Mouse (Mus musculus): ENCODE measurements around the gene Tbata. TPM values are rescaled to one million over a fixed set of nuclear protein-coding genes. Genes with fewer than 3 reads are reported as not detected.

Gene Tbata
- polyA plus RNA-seq, 1 experiment from 2014 or later, result 1.2 TPM

DNA sequence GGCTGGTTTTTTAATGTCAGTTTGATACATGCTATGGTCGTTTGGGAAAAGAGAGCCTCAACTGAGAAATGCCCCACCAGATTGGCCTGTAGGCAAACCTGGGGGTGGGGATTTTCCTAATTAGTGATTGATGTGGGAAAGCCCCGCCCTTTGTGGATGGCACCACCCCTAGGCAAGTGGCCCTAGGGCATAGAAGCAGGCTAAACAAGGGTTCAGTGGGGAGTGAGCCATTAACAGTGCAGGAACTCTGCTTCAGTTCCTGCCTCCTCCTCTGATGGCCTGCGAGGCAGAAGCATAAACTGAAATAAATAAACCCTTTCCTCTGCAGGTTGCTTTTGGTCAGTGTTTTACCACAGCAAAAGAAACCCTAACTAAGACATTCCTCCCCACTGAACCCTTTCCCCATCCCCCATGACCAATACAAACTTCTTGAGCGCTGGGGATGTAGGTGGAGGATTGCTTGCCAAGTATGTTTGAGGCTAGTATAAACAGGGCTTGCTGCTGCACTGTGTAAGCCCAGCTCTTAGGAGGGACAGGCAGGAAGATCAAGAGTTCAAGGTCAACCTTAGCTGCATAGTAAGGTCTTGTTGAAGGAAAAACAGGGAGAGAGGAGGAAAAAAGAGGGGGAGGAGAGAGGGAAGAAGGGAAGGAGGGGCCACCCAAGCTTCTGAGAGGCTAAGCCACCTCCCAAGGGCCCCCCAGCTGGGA, 65.1 kb downstream of the Tbata start:
- Histone ChIP-seq H3K9ac (ENCODE audit: low read depth, low read length) (no peak overlapping the region), H3K27ac (ENCODE audit: low read depth, low read length) (no peak overlapping the region), H3K27me3 (replicated peaks; ENCODE audit: control insufficient read depth, insufficient read depth, low read length) (no peaks in the 10 kb centered on the region), H3K4me3 (ENCODE audit: low read length) (no peak overlapping the region), H3K9me3 (ENCODE audit: control insufficient read depth, low read length) (peaks cover 2% of the 10 kb centered on the region; the same call in 1 of the 2 replicates), H3K4me2 (ENCODE audit: low read length) (no peak overlapping the region), H3K4me1 (ENCODE audit: control insufficient read depth, insufficient read depth, low read depth, low read length) (no peaks in the 10 kb centered on the region), H3K36me3 (ENCODE audit: control insufficient read depth, insufficient read depth, low read length) (no peaks in the 10 kb centered on the region)
- WGBS, result 60% methylated on average over 4 of the region's 4 CpGs
- ATAC-seq, result no peak

DNA sequence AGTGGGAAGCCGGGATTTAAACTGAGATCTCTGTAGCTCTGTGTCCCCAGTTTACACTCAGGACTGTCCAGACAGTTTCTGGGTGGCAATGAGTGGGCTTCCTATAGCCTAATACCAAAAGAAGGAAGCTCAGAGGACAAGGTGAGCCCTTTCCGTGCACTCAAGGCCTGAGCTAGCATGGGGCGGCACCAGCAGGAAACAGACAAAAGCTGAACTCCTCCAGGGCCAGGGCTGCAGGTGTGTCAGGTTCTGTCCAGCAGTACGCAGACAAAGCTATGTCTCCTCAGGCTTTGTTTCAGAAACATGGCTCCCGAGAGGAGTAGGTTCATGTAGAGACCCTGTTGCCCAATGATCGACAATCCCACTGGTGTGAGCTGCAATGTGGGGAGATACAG, 65.6 kb downstream of the Tbata start:
- peaks cover 2% of the 10 kb centered on the region; the same call in 1 of the 2 replicates for H3K9me3 ChIP-seq (ENCODE audit: control insufficient read depth, low read length)
- H3K36me3 ChIP-seq (ENCODE audit: control insufficient read depth, insufficient read depth, low read length), result no peaks in the 10 kb centered on the region
- H3K4me1 ChIP-seq (ENCODE audit: control insufficient read depth, insufficient read depth, low read depth, low read length), result no peaks in the 10 kb centered on the region
- no peak overlapping the region for H3K27ac ChIP-seq (ENCODE audit: low read depth, low read length)
- no peaks in the 10 kb centered on the region for H3K27me3 ChIP-seq (replicated peaks; ENCODE audit: control insufficient read depth, insufficient read depth, low read length)
- H3K4me3 ChIP-seq (ENCODE audit: low read length), result no peak overlapping the region
- WGBS, result 82% methylated on average over 6 of the region's 6 CpGs
- no peak overlapping the region for H3K9ac ChIP-seq (ENCODE audit: low read depth, low read length)
- ATAC-seq, result no peak
- H3K4me2 ChIP-seq (ENCODE audit: low read length), result no peak overlapping the region

Small RNA genes lying within 50 kb of the gene (microRNA-seq; reads per million reads assigned to microRNA genes)
- not detected for gene Gm44308

Other genes with a start within 250 kb of the Tbata start
- gene Pcbd1, start 82.6 kb upstream of the Tbata start, polyA plus RNA-seq (2015; fragmentation: Nextera tagmentation; extraction: Ambion mirVana), result 40.7 and 50.4 TPM in 2 replicates
- gene Sgpl1, start 24.3 kb upstream of the Tbata start, polyA plus RNA-seq (2015; fragmentation: Nextera tagmentation; extraction: Ambion mirVana), result 41.0 and 50.1 TPM in 2 replicates
- gene Adamts14, start 101.5 kb downstream of the Tbata start, polyA plus RNA-seq (2015; fragmentation: Nextera tagmentation; extraction: Ambion mirVana), result 0.29 and 0.55 TPM in 2 replicates
- gene Prf1, start 125.9 kb downstream of the Tbata start, polyA plus RNA-seq (2015; fragmentation: Nextera tagmentation; extraction: Ambion mirVana), result 0.07 TPM in 1 of 2 replicates, not detected in the other
- gene Pald1, start 211.6 kb downstream of the Tbata start, polyA plus RNA-seq (2015; fragmentation: Nextera tagmentation; extraction: Ambion mirVana), result 26.9 and 30.6 TPM in 2 replicates
- 0.24 and 0.56 TPM in 2 replicates for gene Nodal, start 246.0 kb downstream of the Tbata start, polyA plus RNA-seq (2015; fragmentation: Nextera tagmentation; extraction: Ambion mirVana)

Data from hindbrain, embryonic 16.5 days (tissue).